Mouse (Mus musculus): ENCODE data around the gene Trex1. TPM values are rescaled to one million over a fixed set of nuclear protein-coding genes. Genes with fewer than 3 reads are reported as not detected.
A peak's percentile ranks its signal among the peaks of the same experiment; 100 is the strongest.

The Trex1 gene
- polyA plus RNA-seq, 1 experiment from 2014 or later, result 10.9 TPM

DNA sequence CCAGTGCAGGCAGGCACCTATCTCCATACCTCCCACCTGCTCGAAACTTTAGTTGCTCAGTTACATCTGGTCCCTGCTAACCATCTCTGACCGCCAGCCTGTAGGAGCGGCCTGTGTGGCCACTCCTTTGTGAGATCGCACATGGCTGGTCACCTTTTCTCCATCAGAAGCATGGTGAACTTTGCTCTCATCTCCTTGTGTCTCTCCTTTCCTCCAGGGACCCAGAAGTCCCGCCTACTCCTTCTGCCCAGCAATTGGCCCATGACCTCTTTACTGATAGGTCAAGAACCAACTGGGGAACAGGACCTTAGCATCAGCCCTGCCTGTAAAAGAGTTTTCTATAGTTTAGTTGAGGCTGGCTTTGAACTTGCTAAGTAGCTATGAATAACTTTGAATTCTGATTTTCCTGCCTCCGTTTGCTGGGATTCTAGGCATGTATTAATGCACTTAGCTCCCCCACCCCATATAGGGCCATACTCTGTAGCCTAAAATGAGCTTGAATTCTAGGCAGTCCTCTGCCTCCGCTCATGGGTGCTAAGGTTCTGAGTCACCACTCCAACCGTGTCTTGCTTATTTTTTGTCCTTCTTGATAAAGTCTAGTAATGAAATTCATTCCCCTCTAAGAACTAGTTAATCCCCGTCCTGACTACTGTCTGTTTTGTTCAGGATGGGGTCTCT lies 9.4 kb downstream of the Trex1 start:
- no peak overlapping the region for H3K4me2 ChIP-seq
- WGBS, result 81% methylated on average over 9 of the region's 9 CpGs
- no peak for ATAC-seq (ENCODE audit: extremely low read depth, insufficient number of reproducible peaks, low FRiP score, low TSS enrichment)

DNA sequence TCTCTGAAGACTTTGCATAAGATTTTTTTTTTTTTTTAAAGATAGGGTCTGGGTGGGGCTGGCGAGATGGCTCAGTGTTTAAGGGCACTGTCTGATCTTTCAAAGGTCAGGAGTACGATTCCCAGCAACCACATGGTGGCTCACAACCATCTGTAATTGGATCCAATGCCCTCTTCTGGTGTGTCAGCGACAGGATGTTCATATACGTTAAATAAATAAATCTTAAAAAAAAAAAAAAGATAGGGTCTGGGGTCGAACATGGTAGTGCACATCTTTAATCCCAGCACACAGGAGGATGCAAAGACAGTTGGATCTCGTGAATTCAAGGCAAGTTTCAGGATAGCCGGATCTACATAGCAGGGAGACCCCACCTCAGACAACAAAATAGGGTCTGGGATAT lies 10.2 kb downstream of the Trex1 start:
- 77% methylated on average over 7 of the region's 7 CpGs for WGBS
- H3K4me3 ChIP-seq, result no peak overlapping the region
- ATAC-seq (ENCODE audit: extremely low read depth, insufficient number of reproducible peaks, low FRiP score, low TSS enrichment), result no peak
- peaks cover 64% of the 10 kb centered on the region for H3K36me3 ChIP-seq
- no peak overlapping the region for H3K27ac ChIP-seq (replicated peaks)
- H3K9ac ChIP-seq, result no peak overlapping the region
- no peak overlapping the region for H3K4me2 ChIP-seq
- H3K27me3 ChIP-seq (replicated peaks), result no peaks in the 10 kb centered on the region
- H3K4me1 ChIP-seq, result peaks cover 1% of the 10 kb centered on the region
- H3K9me3 ChIP-seq, result no peaks in the 10 kb centered on the region

More for the DNA sequence above, 9.4 kb downstream of the Trex1 start:
- Histone ChIP-seq H3K4me3 (no peak overlapping the region), H3K27ac (replicated peaks) (no peak overlapping the region), H3K9ac (no peak overlapping the region), H3K36me3 (peaks cover 59% of the 10 kb centered on the region), H3K9me3 (no peaks in the 10 kb centered on the region), H3K4me1 (peaks cover 8% of the 10 kb centered on the region), H3K27me3 (replicated peaks) (no peaks in the 10 kb centered on the region)

DNA sequence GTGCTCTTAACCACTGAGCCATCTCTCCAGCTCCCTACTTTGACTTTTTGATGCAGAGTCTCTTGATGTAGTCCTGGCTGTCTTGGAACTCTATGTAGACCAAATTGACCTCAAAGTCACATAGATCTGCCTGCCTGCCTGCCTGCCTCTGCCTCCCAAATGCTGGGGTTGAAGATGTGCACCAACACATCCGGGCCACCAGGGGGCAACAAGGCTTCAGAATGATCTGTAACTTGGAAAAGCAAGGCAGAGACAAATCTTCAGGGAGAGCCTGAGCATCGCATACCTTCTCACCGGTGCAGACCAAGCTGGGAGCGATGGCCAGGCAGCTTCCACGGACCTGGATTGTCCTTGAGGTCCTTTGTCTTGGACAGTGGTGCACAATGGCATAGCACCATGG lies 13.2 kb downstream of the Trex1 start:
- Histone ChIP-seq H3K9me3 (no peaks in the 10 kb centered on the region), H3K27me3 (replicated peaks) (no peaks in the 10 kb centered on the region), H3K4me3 (no peak overlapping the region), H3K27ac (replicated peaks) (no peak overlapping the region), H3K4me1 (peaks cover 6% of the 10 kb centered on the region), H3K4me2 (no peak overlapping the region), H3K36me3 (peaks cover 47% of the 10 kb centered on the region), H3K9ac (no peak overlapping the region)
- ATAC-seq (ENCODE audit: extremely low read depth, insufficient number of reproducible peaks, low FRiP score, low TSS enrichment), result no peak
- WGBS, result 40% methylated on average over 5 of the region's 5 CpGs

DNA sequence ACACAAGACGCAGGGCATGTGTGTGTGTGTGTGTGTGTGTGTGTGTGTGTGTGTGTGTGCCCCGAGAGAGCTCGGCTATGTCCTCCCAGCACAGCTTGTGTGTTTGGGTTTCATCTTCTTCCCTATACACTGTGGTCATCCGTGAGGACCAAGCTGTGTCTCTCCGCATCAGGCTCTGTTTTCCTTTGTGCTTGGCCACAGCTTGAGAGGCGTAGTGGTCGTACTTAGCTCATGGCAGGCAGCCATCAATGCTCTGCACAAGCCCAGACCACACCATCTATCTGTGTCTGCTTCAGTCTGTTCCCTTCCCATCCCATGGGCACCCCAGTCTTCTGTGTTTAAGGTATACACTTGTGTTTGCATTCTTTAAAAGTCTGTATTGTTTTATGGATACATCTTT lies 18.2 kb downstream of the Trex1 start:
- H3K9ac ChIP-seq, result peak overlapping the region; percentile 25; the same call in 1 of the 2 replicates
- peak overlapping the region; percentile 75 for H3K4me2 ChIP-seq
- H3K36me3 ChIP-seq, result peaks cover 16% of the 10 kb centered on the region
- peaks cover 40% of the 10 kb centered on the region for H3K4me1 ChIP-seq
- no peak for ATAC-seq (ENCODE audit: extremely low read depth, insufficient number of reproducible peaks, low FRiP score, low TSS enrichment)
- peak overlapping the region; percentile 76 for H3K4me3 ChIP-seq
- no peaks in the 10 kb centered on the region for H3K27me3 ChIP-seq (replicated peaks)
- peak overlapping the region; percentile 43; the same call in 1 of the 2 replicates for H3K27ac ChIP-seq (replicated peaks)
- WGBS, result 34% methylated on average over 7 of the region's 7 CpGs
- H3K9me3 ChIP-seq, result no peaks in the 10 kb centered on the region

DNA sequence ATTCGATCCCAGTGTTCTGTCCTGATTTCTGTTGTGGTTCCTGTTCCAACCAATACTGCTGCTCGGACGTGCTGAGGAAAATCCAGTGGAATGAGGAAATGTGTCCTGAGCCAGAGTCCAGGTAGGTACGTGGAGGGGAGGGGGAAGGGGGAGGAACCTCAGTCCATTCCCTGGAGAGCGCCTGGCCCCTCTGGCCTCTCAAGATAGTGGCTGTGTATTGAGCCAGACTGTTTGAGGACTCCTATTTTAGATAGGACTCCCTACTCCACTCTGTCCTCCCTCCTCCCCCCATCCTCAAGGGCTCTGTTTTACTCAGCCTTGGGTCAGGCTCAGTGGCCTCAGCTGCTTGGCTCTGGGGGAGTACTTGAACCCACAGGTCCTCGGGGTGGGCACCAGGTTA lies 18.6 kb downstream of the Trex1 start:
- Histone ChIP-seq H3K4me2 (peak overlapping the region; percentile 75), H3K36me3 (peaks cover 13% of the 10 kb centered on the region), H3K27me3 (replicated peaks) (no peaks in the 10 kb centered on the region), H3K27ac (replicated peaks) (peak overlapping the region; percentile 43; the same call in 1 of the 2 replicates), H3K9ac (peak overlapping the region; percentile 25; the same call in 1 of the 2 replicates), H3K9me3 (no peaks in the 10 kb centered on the region), H3K4me3 (peak overlapping the region; percentile 76), H3K4me1 (peaks cover 40% of the 10 kb centered on the region)
- WGBS, result 27% methylated on average over 6 of the region's 6 CpGs
- no peak for ATAC-seq (ENCODE audit: extremely low read depth, insufficient number of reproducible peaks, low FRiP score, low TSS enrichment)

DNA sequence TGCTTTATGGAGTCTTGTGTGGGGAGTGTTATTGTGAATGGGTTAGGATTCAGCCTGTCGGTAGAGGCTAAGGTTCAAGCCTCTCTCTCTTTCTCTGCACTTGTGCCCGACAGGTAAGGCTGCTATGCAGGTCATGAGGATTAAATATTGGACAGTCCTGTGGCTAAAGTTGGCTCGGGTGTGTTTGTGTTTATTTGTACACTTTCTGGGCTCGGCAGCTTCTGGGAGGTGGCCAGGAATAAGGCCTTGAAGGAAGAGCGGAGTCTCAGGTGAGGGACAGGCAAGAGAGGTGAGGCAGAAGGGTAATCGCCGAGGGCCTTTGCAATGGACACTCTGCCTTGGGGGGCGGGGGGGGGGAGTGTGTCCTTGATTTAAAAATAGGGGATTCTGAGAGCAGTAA lies 19.3 kb downstream of the Trex1 start:
- Histone ChIP-seq H3K9me3 (no peaks in the 10 kb centered on the region), H3K36me3 (peaks cover 10% of the 10 kb centered on the region), H3K4me3 (peak overlapping the region; percentile 76; the same call in 1 of the 2 replicates), H3K27me3 (replicated peaks) (no peaks in the 10 kb centered on the region), H3K4me2 (peak overlapping the region; percentile 75), H3K27ac (replicated peaks) (no peak overlapping the region), H3K4me1 (peaks cover 40% of the 10 kb centered on the region), H3K9ac (0 out of 2 replicates have a peak overlapping the region, but pooled peaks have one; percentile 44)
- 72% methylated on average over 8 of the region's 8 CpGs for WGBS
- no peak for ATAC-seq (ENCODE audit: extremely low read depth, insufficient number of reproducible peaks, low FRiP score, low TSS enrichment)

DNA sequence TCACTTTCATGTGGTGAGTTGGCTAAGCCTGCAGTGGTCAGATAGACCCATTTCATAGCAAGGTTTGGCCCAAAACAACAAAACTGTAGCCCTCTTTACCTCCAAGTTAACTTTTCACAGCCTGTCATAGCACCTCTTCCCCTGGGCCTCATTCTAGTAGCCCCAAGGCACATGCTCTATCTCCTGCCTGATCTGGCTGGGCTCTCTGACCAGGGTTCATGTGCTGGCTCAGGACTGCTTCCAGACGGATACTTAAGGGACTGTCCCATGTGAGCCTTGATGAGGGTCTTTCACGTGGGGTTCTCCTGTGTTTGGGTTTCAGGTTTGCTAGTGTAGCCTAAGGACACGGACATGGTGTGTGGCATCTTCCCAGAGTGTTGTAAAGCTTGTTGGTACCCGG lies 19.9 kb downstream of the Trex1 start:
- Histone ChIP-seq H3K36me3 (peaks cover 8% of the 10 kb centered on the region), H3K9ac (0 out of 2 replicates have a peak overlapping the region, but pooled peaks have one; percentile 84), H3K9me3 (no peaks in the 10 kb centered on the region), H3K4me2 (peak overlapping the region; percentile 75), H3K27me3 (replicated peaks) (no peaks in the 10 kb centered on the region), H3K4me1 (peaks cover 40% of the 10 kb centered on the region), H3K27ac (replicated peaks) (peak overlapping the region; percentile 73), H3K4me3 (peak overlapping the region; percentile 76)
- WGBS, result 63% methylated on average over 4 of the region's 4 CpGs
- ATAC-seq (ENCODE audit: extremely low read depth, insufficient number of reproducible peaks, low FRiP score, low TSS enrichment), result no peak

DNA sequence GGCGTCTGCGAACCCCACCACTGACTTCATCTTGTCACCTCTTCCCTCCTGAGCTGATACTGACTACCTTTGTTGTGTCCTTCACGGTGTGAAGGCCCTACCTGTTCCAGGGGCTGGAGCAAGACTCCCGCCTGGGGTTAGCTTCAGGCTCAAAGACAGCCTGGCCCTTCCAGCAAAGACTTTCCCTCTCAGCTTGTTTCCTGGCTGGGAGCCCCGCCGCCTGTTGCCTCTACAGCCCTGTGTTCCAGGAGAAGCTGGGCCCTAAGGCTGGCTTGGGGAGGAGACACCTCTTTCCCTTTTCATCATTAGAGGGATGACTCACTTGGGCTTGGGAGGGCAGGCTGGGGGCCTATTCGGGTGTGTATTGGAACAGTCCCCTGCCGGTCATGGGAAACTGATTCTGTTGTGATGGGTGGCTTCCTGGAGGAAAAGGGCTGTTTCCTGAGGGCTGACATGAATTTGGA lies 20.6 kb downstream of the Trex1 start:
- no peaks in the 10 kb centered on the region for H3K9me3 ChIP-seq
- H3K4me1 ChIP-seq, result peaks cover 40% of the 10 kb centered on the region
- H3K27ac ChIP-seq (replicated peaks), result peak overlapping the region; percentile 73
- H3K36me3 ChIP-seq, result 0 out of 2 replicates have a peak, but pooled peaks cover 2% of the 10 kb centered on the region
- peak overlapping the region; percentile 76 for H3K4me3 ChIP-seq
- ATAC-seq (ENCODE audit: extremely low read depth, insufficient number of reproducible peaks, low FRiP score, low TSS enrichment), result peak; percentile 30; the same call in 1 of the 2 replicates
- H3K4me2 ChIP-seq, result peak overlapping the region; percentile 75
- no peaks in the 10 kb centered on the region for H3K27me3 ChIP-seq (replicated peaks)
- H3K9ac ChIP-seq, result peak overlapping the region; percentile 84
- WGBS, result 16% methylated on average over 8 of the region's 8 CpGs

DNA sequence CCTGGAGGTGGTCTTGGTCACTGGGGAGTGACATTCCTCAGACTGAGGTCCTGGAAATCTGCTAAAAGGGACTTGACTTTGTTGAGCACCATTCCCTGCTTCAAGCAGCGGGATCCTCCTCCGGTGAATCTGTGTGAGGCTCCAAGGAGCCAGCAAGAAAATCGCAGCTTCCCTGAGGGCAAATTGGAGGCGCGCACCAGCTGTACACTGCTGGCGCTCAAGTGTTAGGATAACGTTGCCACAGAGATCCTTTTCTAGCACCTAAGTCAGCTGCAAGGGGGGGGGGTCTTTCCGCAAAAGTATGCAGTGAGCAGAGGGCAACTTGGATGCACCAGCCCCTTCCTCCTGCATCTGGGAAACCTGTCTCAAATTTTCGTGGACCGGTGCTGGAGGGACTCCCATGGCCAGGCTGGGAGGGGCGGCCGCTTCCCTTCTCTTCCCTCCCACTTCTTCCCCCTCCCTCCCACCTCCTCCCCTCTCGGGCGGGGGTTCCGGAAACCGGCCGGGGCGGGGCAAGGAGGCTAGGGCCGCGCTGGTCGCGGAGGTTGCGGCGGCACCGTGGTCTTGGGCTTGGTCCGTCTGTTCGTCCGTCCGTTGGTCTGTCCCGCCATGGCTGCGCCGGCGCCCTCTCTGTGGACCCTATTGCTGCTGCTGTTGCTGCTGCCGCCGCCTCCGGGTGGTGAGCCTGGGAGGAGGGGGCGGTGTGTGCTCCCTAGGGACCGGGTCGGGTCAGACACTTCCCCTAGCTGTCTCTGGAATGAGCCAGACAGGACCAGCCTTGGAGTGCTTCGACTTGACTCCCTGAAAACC lies 21.2 kb downstream of the Trex1 start, which contains the start of gene Shisa5:
Gene Shisa5 (plus strand): TSS at position 480 of the 810 bp plus-strand sequence.
- H3K9ac ChIP-seq, result peak within 1 kb of the TSS; percentile 84
- ATAC-seq (ENCODE audit: extremely low read depth, insufficient number of reproducible peaks, low FRiP score, low TSS enrichment), result peak; percentile 88
- under 1% methylated on average over 28 of the region's 40 CpGs for WGBS
- H3K4me1 ChIP-seq, result peaks cover 40% of the 10 kb centered on the region
- H3K4me2 ChIP-seq, result peak within 1 kb of the TSS; percentile 75
- H3K27me3 ChIP-seq (replicated peaks), result no peaks in the 10 kb centered on the region
- H3K36me3 ChIP-seq, result no peaks in the 10 kb centered on the region
- H3K4me3 ChIP-seq, result peak within 1 kb of the TSS; percentile 76
- H3K27ac ChIP-seq (replicated peaks), result peak within 1 kb of the TSS; percentile 73
- no peaks in the 10 kb centered on the region for H3K9me3 ChIP-seq

DNA sequence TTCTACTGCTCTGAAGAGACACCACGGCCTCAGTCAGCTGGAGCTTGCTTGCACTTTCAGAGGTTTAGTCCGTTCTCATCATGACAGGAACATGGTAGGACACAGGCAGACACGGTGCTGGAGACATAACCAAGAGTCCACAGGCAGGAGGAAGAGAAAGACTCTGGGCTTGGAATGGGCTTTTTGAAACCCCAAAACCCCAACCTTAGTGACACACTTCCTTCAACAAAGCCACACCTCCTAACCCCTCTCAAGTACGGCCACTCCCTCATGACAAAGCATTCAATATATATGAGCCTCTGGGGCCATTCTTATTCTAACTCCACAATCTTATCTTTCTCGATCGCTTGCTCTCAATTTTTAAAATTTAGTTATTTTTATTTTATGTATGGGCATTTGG lies 27.1 kb downstream of the Trex1 start:
- no peak for ATAC-seq (ENCODE audit: extremely low read depth, insufficient number of reproducible peaks, low FRiP score, low TSS enrichment)
- H3K36me3 ChIP-seq, result 0 out of 2 replicates have a peak, but pooled peaks cover 5% of the 10 kb centered on the region
- H3K4me2 ChIP-seq, result no peak overlapping the region
- H3K9ac ChIP-seq, result no peak overlapping the region
- no peaks in the 10 kb centered on the region for H3K9me3 ChIP-seq
- 0 out of 2 replicates have a peak, but pooled peaks cover 2% of the 10 kb centered on the region for H3K4me1 ChIP-seq
- no peak overlapping the region for H3K4me3 ChIP-seq
- WGBS, result 74% methylated on average over 6 of the region's 6 CpGs
- no peak overlapping the region for H3K27ac ChIP-seq (replicated peaks)
- H3K27me3 ChIP-seq (replicated peaks), result no peaks in the 10 kb centered on the region

DNA sequence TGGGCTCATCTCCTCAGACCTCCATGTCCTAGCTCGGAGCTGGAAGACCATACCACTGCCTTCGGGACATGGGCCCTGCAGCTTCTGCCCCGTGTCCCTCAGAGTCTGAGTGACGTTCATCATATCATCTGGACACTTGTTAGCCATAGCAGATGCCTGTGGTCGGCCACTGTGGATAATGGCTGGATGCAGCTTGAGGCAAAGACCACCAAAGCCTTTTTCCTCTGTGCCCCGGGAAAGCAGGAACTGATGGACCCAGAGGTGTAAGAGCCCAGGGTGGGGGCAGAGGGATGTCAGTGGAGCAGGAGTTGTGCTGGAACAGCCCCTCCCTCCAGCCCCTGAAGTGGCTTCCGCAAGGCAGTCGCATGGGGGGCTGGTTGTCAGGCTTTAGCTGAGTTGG lies 27.8 kb downstream of the Trex1 start:
- Histone ChIP-seq H3K27me3 (replicated peaks) (no peaks in the 10 kb centered on the region), H3K9ac (no peak overlapping the region), H3K4me1 (0 out of 2 replicates have a peak, but pooled peaks cover 5% of the 10 kb centered on the region), H3K36me3 (0 out of 2 replicates have a peak, but pooled peaks cover 5% of the 10 kb centered on the region), H3K4me2 (no peak overlapping the region), H3K4me3 (no peak overlapping the region), H3K9me3 (no peaks in the 10 kb centered on the region), H3K27ac (replicated peaks) (no peak overlapping the region)
- no peak for ATAC-seq (ENCODE audit: extremely low read depth, insufficient number of reproducible peaks, low FRiP score, low TSS enrichment)
- 76% methylated on average over 8 of the region's 8 CpGs for WGBS

Measured in heart, embryonic 13.5 days (tissue).